Mouse (Mus musculus): ENCODE measurements at regions not wholly inside any gene's neighbourhood (a gene's known extent, or its start where the extent isn't known, plus 50 kb on each side); places are given as distances from the start of the nearest gene placed in this dataset.

DNA sequence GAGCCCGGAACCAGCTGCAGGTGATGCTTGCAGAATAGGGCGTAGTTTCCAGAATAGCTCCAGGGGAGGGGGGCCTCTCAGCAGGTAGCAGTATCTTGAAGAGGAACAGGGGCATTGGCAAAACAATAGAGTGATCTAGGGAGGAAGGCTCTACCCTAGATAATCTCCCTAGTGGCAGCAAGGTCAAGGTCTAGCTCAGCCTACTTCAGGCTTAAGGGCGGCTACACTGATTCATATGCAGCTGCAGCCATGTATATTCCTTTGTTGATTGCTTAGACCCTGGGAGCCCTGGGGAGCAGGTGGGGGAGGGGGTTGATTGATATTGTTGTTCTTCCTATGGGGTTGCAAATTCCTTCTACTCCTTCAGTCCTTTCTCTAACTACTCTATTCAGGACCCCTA lies 252.3 kb upstream of the Sema3a start:
- no peak for TF ChIP-seq EP300 (IDR thresholded peaks at IDR 0.05; ENCODE audit: low read length)
- no peak for TF ChIP-seq CTCF (conservative IDR thresholded peaks at IDR 0.05 in 1 of 2, IDR thresholded peaks at IDR 0.05 in 1 of 2; ENCODE audit: low read depth in 2 of 2, low read length in 2 of 2)
- no peak for TF ChIP-seq NRF1 (IDR thresholded peaks at IDR 0.05; ENCODE audit: low read depth, low read length)
- TF ChIP-seq POLR2A (IDR thresholded peaks at IDR 0.05; ENCODE audit: low read depth, low read length) = no peak
- no peak for TF ChIP-seq MAFK (IDR thresholded peaks at IDR 0.05; ENCODE audit: insufficient replicate concordance, low read length)
- TF ChIP-seq RAD21 (IDR thresholded peaks at IDR 0.05; ENCODE audit: low read depth, low read length) = no peak

All from CH12.LX (cell line).